10 mouse cellular contexts compared by ENCODE assay signal in genomic region chr2:27120241-27120641, GRCm38 (mm10). TPM values are rescaled to one million over a fixed set of nuclear protein-coding genes. Genes with fewer than 3 reads are reported as not detected.
DNase-seq lines count a peak whose midpoint lies in the region; ATAC-seq and TF ChIP-seq lines count a peak whose summit lies in the region.
"Had no signal": no experiment of that assay in that cellular context is flagged by ENCODE, and none has a peak within 500 bp of the region (broad histone marks: within the 10 kb centered on the region; RNA-seq: fewer than 3 reads in every experiment).

No protein-coding gene starts in this region.

- ATAC-seq in embryonic facial prominence, embryonic 14.5 days (ENCODE audit: low read depth), result peak; percentile 60; the same call in 1 of the 2 replicates

- no peak overlapping the region for H3K4me3 ChIP-seq in embryonic facial prominence, embryonic 14.5 days (ENCODE audit: low read depth, low read length)
- H3K4me3 ChIP-seq in heart, embryonic 10.5 days, result no peak overlapping the region
- no peak overlapping the region for H3K4me3 ChIP-seq in left cerebral cortex, adult 2 months

- no peaks in the 10 kb centered on the region for H3K36me3 ChIP-seq in embryonic facial prominence, embryonic 14.5 days (ENCODE audit: control insufficient read depth, insufficient read depth, low read length)
- H3K36me3 ChIP-seq in heart, embryonic 10.5 days, result no peaks in the 10 kb centered on the region

- H3K9me3 ChIP-seq in embryonic facial prominence, embryonic 14.5 days (ENCODE audit: control insufficient read depth, low read length), result no peaks in the 10 kb centered on the region
- no peaks in the 10 kb centered on the region for H3K9me3 ChIP-seq in heart, embryonic 10.5 days

- no peak overlapping the region for H3K9ac ChIP-seq in embryonic facial prominence, embryonic 14.5 days (ENCODE audit: low read depth, low read length)

- 77% methylated on average over 2 of the region's 8 CpGs for WGBS in embryonic facial prominence, embryonic 14.5 days
- 72% methylated on average over 8 of the region's 8 CpGs for WGBS in heart, embryonic 10.5 days

- no peak for TF ChIP-seq CTCF in left cerebral cortex, adult 2 months (IDR thresholded peaks at IDR 0.05)

- H3K4me1 ChIP-seq in embryonic facial prominence, embryonic 14.5 days (ENCODE audit: control insufficient read depth, insufficient read depth, low read length), result peaks cover 27% of the 10 kb centered on the region
- H3K4me1 ChIP-seq in heart, embryonic 10.5 days, result peaks cover 49% of the 10 kb centered on the region

- no peak overlapping the region for H3K4me2 ChIP-seq in embryonic facial prominence, embryonic 14.5 days (ENCODE audit: low read depth, low read length)

- H3K27me3 ChIP-seq in embryonic facial prominence, embryonic 14.5 days (replicated peaks; ENCODE audit: control insufficient read depth, insufficient read depth, low read length), result no peaks in the 10 kb centered on the region; the same call in 1 of the 2 replicates
- H3K27me3 ChIP-seq in heart, embryonic 10.5 days (ENCODE audit: insufficient read depth, poor library complexity, severe bottlenecking), result 0 out of 2 replicates have a peak, but pooled peaks cover 7% of the 10 kb centered on the region

- intact Hi-C loops in left cerebral cortex, adult 2 months (cut with DNase I), result no loop called here

- no peak overlapping the region; the same call in 1 of the 2 replicates for H3K27ac ChIP-seq in embryonic facial prominence, embryonic 14.5 days (replicated peaks; ENCODE audit: low read depth, low read length)
- peak overlapping the region; percentile 52 for H3K27ac ChIP-seq in heart, embryonic 10.5 days
- no peak overlapping the region for H3K27ac ChIP-seq in left cerebral cortex, adult 2 months

- peak; percentile 16 for DNase-seq in kidney, postnatal 14 days
- no peak for DNase-seq in kidney, adult 9 months
- no peak for DNase-seq in embryonic facial prominence, embryonic 14.5 days (ENCODE audit: low spot score)
- no peak for DNase-seq in heart, embryonic 10.5 days (ENCODE audit: low spot score)
- DNase-seq in lung, postnatal 14 days, result peak; percentile 83
- DNase-seq in left cerebral cortex, adult 2 months (ENCODE audit: extremely low spot score in 1 of 2, low spot score in 2 of 2), result no peak
- no peak for DNase-seq in embryo, embryonic 10 days (ENCODE audit: low spot score)
- no peak for DNase-seq in embryo, embryonic 11 days

RNA-seq across cellular contexts. Expression of gene Fam163b, which starts 22.1 kb away (rescaled TPM):
- polyA plus RNA-seq in embryonic facial prominence, embryonic 14.5 days (2014; fragmentation: Nextera tagmentation; extraction: Ambion mirVana), result 0.31 and 0.35 TPM in 2 replicates
- 0.25 and 0.39 TPM in 2 replicates for polyA plus RNA-seq in heart, embryonic 10.5 days (2016; fragmentation: Nextera tagmentation; extraction: Ambion mirVana)
- 100 to 1,000 TPM; 103 to 109 TPM for total RNA-seq in left cerebral cortex, adult 2 months (2021)
- polyA plus RNA-seq: liver, embryonic 16.5 days; stomach, embryonic 14.5 days had no signal

RNA-seq across cellular contexts. Expression of gene Adamtsl2, which starts 41.1 kb away (rescaled TPM):
- polyA plus RNA-seq in embryonic facial prominence, embryonic 14.5 days (2014; fragmentation: Nextera tagmentation; extraction: Ambion mirVana), result 4.6 and 8.0 TPM in 2 replicates
- 9.7 and 13.5 TPM in 2 replicates for polyA plus RNA-seq in heart, embryonic 10.5 days (2016; fragmentation: Nextera tagmentation; extraction: Ambion mirVana)
- total RNA-seq in left cerebral cortex, adult 2 months (2021), result 10 to 100 TPM; 16.2 to 21.4 TPM

RNA-seq across cellular contexts. Expression of gene Dbh, which starts 44.8 kb away (rescaled TPM):
- 2.1 and 3.9 TPM in 2 replicates for polyA plus RNA-seq in embryonic facial prominence, embryonic 14.5 days (2014; fragmentation: Nextera tagmentation; extraction: Ambion mirVana)
- polyA plus RNA-seq in heart, embryonic 10.5 days (2016; fragmentation: Nextera tagmentation; extraction: Ambion mirVana), result 0.21 and 0.69 TPM in 2 replicates
- under 1 TPM; 0.23 to 0.30 TPM for total RNA-seq in left cerebral cortex, adult 2 months (2021)

RNA-seq across cellular contexts. Expression of gene Mymk, which starts 48.3 kb away (rescaled TPM):
- polyA plus RNA-seq in embryonic facial prominence, embryonic 14.5 days (2014; fragmentation: Nextera tagmentation; extraction: Ambion mirVana), result 90.3 and 111 TPM in 2 replicates
- polyA plus RNA-seq in heart, embryonic 10.5 days (2016; fragmentation: Nextera tagmentation; extraction: Ambion mirVana), result 0.09 TPM in 1 of 2 replicates, not detected in the other
- under 1 TPM in 1 of 2 experiments, not detected in 1; 0.75 TPM for total RNA-seq in left cerebral cortex, adult 2 months (2021)
- polyA plus RNA-seq: stomach, embryonic 14.5 days had no signal

Comparison
In these comparisons a context has a peak if more than half of its experiments do, and no peak if none do; other contexts are left out.
1. DNase-seq: peak in kidney, postnatal 14 days (single experiment) and lung, postnatal 14 days (single experiment); none in kidney, adult 9 months (single experiment), embryonic facial prominence, embryonic 14.5 days (single experiment), heart, embryonic 10.5 days (single experiment), left cerebral cortex, adult 2 months (0 of 2), embryo, embryonic 10 days (single experiment) and embryo, embryonic 11 days (single experiment).